Mouse (Mus musculus) midbrain, embryonic 16.5 days (tissue): ENCODE data around the gene Eif2b5. TPM values are rescaled to one million over a fixed set of nuclear protein-coding genes. Genes with fewer than 3 reads are reported as not detected.
"Not testable (repeated sequence)": the region's sequence is repeated elsewhere in the genome, so short reads cannot be mapped to it uniquely, and the experiment has no call there.

ENCODE experiments used
- ATAC-seq: fragments of 200-750 bp; cut with Nextera tagmentation; 2 replicates; pipeline ENCODE4 v1.8.0; 2017; ENCODE audit warnings: moderate TSS enrichment
- H3K27ac ChIP-seq: fragments of 300-500 bp; sonication (generic); 2 replicates; pipeline ENCODE4 v1.5.1; 2014; ENCODE audit warnings: mild to moderate bottlenecking, low read length, mixed read lengths
- H3K27me3 ChIP-seq: fragments of 300-500 bp; sonication (generic); 2 replicates; pipeline ENCODE4 v1.6.1; 2014; ENCODE audit warnings: low read depth, low read length, mixed read lengths; ENCODE audit not compliant: control insufficient read depth, insufficient read depth
- H3K36me3 ChIP-seq: fragments of 300-500 bp; sonication (generic); 2 replicates; pipeline ENCODE4 v1.6.1; 2014; ENCODE audit warnings: mild to moderate bottlenecking, low read length, moderate library complexity, mixed read lengths; ENCODE audit not compliant: control insufficient read depth, insufficient read depth
- H3K4me1 ChIP-seq: fragments of 300-500 bp; sonication (generic); 2 replicates; pipeline ENCODE4 v1.6.1; 2014; ENCODE audit warnings: mild to moderate bottlenecking, low read length, mixed read lengths; ENCODE audit not compliant: control insufficient read depth, insufficient read depth
- H3K4me2 ChIP-seq: fragments of 300-500 bp; sonication (generic); 2 replicates; pipeline ENCODE4 v1.6.1; 2014; ENCODE audit warnings: mild to moderate bottlenecking, low read length, mixed read lengths
- H3K4me3 ChIP-seq: fragments of 300-500 bp; sonication (generic); 2 replicates; pipeline ENCODE4 v1.5.1; 2014; ENCODE audit warnings: low read depth, mild to moderate bottlenecking, low read length, moderate library complexity, mixed read lengths
- H3K9ac ChIP-seq: fragments of 300-500 bp; sonication (generic); 2 replicates; pipeline ENCODE4 v1.6.1; 2014; ENCODE audit warnings: low read depth, low read length, mixed read lengths
- H3K9me3 ChIP-seq: fragments of 300-500 bp; sonication (generic); replicated peaks from 2 replicates; pipeline ENCODE4 v1.6.1; 2014; ENCODE audit warnings: mild to moderate bottlenecking, low read length, mixed read lengths; ENCODE audit not compliant: control insufficient read depth, poor library complexity, severe bottlenecking
- WGBS: fragments of 180-500 bp; shearing (Covaris S2); extraction: QIAGEN DNeasy Blood & Tissue Kit; methylation state at CpG from one replicate; pipeline ENCODE4 v1.1.7; 2014; 5-methylcytosine and 5-hydroxymethylcytosine counted together
- polyA plus RNA-seq: library from polyadenylated mRNA; unstranded; fragments of >200 nt; fragmentation: Nextera tagmentation; extraction: Ambion mirVana; gene quantifications from 2 replicates; pipeline ENCODE4 v1.2.1, GENCODE M21; 2015

Eif2b5 gene
- polyA plus RNA-seq, 1 experiment from 2014 or later = 95.0 TPM

GRCm38 (mm10) chr16:20474211-20474610 lies 24.4 kb upstream of the Eif2b5 start:
- ATAC-seq = no peak
- Histone ChIP-seq H3K4me3 (no peak overlapping the region), H3K9ac (no peak overlapping the region), H3K4me2 (no peak overlapping the region), H3K27me3 (no peaks in the 10 kb centered on the region), H3K27ac (no peak overlapping the region), H3K36me3 (no peaks in the 10 kb centered on the region), H3K9me3 (no peaks in the 10 kb centered on the region), H3K4me1 (no peaks in the 10 kb centered on the region)
- WGBS = 93% methylated on average over 8 of the region's 8 CpGs

- Histone ChIP-seq H3K4me2 (no peak overlapping the region), H3K9me3 (no peaks in the 10 kb centered on the region), H3K36me3 (no peaks in the 10 kb centered on the region), H3K27ac (no peak overlapping the region), H3K4me1 (no peaks in the 10 kb centered on the region), H3K4me3 (no peak overlapping the region), H3K27me3 (no peaks in the 10 kb centered on the region), H3K9ac (no peak overlapping the region)
- 89% methylated on average over 6 of the region's 6 CpGs for WGBS
- no peak for ATAC-seq
Measured at GRCm38 (mm10) chr16:20474786-20475185, 23.8 kb upstream of the Eif2b5 start.

GRCm38 (mm10) chr16:20475335-20475734 lies 23.3 kb upstream of the Eif2b5 start:
- no peak for ATAC-seq
- H3K9me3 ChIP-seq = no peaks in the 10 kb centered on the region
- H3K27me3 ChIP-seq = no peaks in the 10 kb centered on the region
- WGBS = 88% methylated on average over 1 of the region's 1 CpGs
- no peaks in the 10 kb centered on the region for H3K36me3 ChIP-seq
- no peak overlapping the region for H3K4me3 ChIP-seq
- no peak overlapping the region for H3K27ac ChIP-seq
- H3K4me1 ChIP-seq = no peaks in the 10 kb centered on the region
- H3K4me2 ChIP-seq = no peak overlapping the region
- no peak overlapping the region for H3K9ac ChIP-seq

- 58% methylated on average over 1 of the region's 1 CpGs for WGBS
Measured at GRCm38 (mm10) chr16:20476857-20477256, 21.8 kb upstream of the Eif2b5 start.

GRCm38 (mm10) chr16:20477270-20477669 lies 21.3 kb upstream of the Eif2b5 start:
- 66% methylated on average over 3 of the region's 3 CpGs for WGBS
- Histone ChIP-seq H3K27ac (no peak overlapping the region), H3K4me1 (no peaks in the 10 kb centered on the region), H3K9me3 (no peaks in the 10 kb centered on the region), H3K4me2 (no peak overlapping the region), H3K9ac (no peak overlapping the region), H3K4me3 (no peak overlapping the region), H3K36me3 (no peaks in the 10 kb centered on the region), H3K27me3 (no peaks in the 10 kb centered on the region)
- no peak for ATAC-seq

More at GRCm38 (mm10) chr16:20476857-20477256, 21.8 kb upstream of the Eif2b5 start:
- Histone ChIP-seq H3K4me3 (no peak overlapping the region), H3K4me1 (no peaks in the 10 kb centered on the region), H3K4me2 (no peak overlapping the region), H3K9me3 (no peaks in the 10 kb centered on the region), H3K27ac (no peak overlapping the region), H3K27me3 (no peaks in the 10 kb centered on the region), H3K36me3 (no peaks in the 10 kb centered on the region), H3K9ac (no peak overlapping the region)
- ATAC-seq = no peak

GRCm38 (mm10) chr16:20478504-20478903 lies 20.1 kb upstream of the Eif2b5 start:
- no peaks in the 10 kb centered on the region for H3K9me3 ChIP-seq
- no peak overlapping the region for H3K4me2 ChIP-seq
- H3K27ac ChIP-seq = no peak overlapping the region
- no peak overlapping the region for H3K4me3 ChIP-seq
- H3K4me1 ChIP-seq = no peaks in the 10 kb centered on the region
- H3K9ac ChIP-seq = no peak overlapping the region
- no peaks in the 10 kb centered on the region for H3K36me3 ChIP-seq
- no peak for ATAC-seq
- no peaks in the 10 kb centered on the region for H3K27me3 ChIP-seq
- WGBS = 67% methylated on average over 2 of the region's 2 CpGs

GRCm38 (mm10) chr16:20479026-20479760 lies 19.4 kb upstream of the Eif2b5 start:
- H3K4me2 ChIP-seq, H3K9me3 ChIP-seq, H3K4me1 ChIP-seq, H3K9ac ChIP-seq, ATAC-seq, H3K36me3 ChIP-seq, H3K27ac ChIP-seq, H3K27me3 ChIP-seq, H3K4me3 ChIP-seq: not testable (repeated sequence)
- WGBS = 96% methylated on average over 12 of the region's 12 CpGs

GRCm38 (mm10) chr16:20480115-20480514 lies 18.5 kb upstream of the Eif2b5 start:
- no peaks in the 10 kb centered on the region for H3K36me3 ChIP-seq
- H3K9me3 ChIP-seq = no peaks in the 10 kb centered on the region
- ATAC-seq = no peak
- H3K27me3 ChIP-seq = no peaks in the 10 kb centered on the region
- no peak overlapping the region for H3K4me2 ChIP-seq
- no peak overlapping the region for H3K9ac ChIP-seq
- no peak overlapping the region for H3K4me3 ChIP-seq
- no peak overlapping the region for H3K27ac ChIP-seq
- WGBS = 27% methylated on average over 3 of the region's 3 CpGs
- no peaks in the 10 kb centered on the region for H3K4me1 ChIP-seq

- H3K4me2 ChIP-seq = no peak overlapping the region
- no peaks in the 10 kb centered on the region for H3K9me3 ChIP-seq
- no peaks in the 10 kb centered on the region for H3K27me3 ChIP-seq
- no peaks in the 10 kb centered on the region for H3K36me3 ChIP-seq
- no peak overlapping the region for H3K9ac ChIP-seq
- H3K4me1 ChIP-seq = no peaks in the 10 kb centered on the region
- H3K27ac ChIP-seq = no peak overlapping the region
- no peak for ATAC-seq
- 46% methylated on average over 2 of the region's 2 CpGs for WGBS
- no peak overlapping the region for H3K4me3 ChIP-seq
Measured at GRCm38 (mm10) chr16:20481746-20482145, 16.9 kb upstream of the Eif2b5 start.
